Mouse (Mus musculus): Measurements from ENCODE around the gene Trub1.

DNA sequence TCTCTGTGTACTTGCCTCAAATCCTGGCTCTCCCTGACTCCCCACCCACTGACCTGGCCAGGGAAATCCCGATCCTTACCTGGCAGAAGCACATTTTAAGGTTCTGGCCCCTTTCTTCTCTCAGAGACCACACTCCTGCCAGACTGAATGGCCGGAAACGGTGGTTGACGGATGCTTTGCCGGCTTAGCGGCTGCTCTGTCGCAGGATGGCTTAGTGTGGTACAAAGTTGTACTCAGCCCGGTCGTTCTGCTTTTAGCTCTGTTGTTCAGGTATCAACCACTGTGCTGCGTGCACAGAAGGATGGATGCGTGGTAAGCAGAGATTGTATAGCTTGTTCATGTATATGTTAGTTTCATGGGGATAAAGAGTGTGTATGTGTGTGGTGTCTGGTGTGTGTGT, 25.3 kb downstream of the Trub1 start:
- TF ChIP-seq POLR2A (IDR thresholded peaks at IDR 0.05; ENCODE audit: control insufficient read depth, extremely low read depth, insufficient read depth, low read length, poor library complexity) (no peak), CTCF (IDR thresholded peaks at IDR 0.05; ENCODE audit: borderline replicate concordance, control insufficient read depth, extremely low read depth, insufficient read depth, low read length, poor library complexity) (no peak)
